Mouse (Mus musculus): Measurements from ENCODE around the gene Sc5d.
A peak's percentile ranks its signal among the peaks of the same experiment; 100 is the strongest.

Sc5d gene

DNA sequence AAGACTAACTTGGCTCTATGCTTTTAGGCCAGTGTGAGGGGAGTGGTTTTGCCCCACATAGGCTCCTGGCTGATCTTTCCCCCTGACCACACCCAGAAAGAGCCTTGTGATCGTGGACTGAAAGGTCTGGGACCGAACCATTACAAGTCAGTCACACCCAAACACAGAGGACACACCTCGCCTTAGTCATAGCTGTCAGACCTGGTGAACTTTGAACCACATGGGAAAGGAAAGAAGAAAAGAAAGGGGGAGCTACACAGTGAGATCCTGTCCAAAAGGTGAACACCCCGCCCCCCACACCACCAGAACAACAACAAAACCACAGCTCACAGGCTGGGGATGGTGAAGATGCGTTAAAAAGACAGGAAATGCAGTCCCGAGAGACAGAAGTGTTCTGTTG is 14.9 kb downstream of the Sc5d start:
- DNase-seq = no peak

DNA sequence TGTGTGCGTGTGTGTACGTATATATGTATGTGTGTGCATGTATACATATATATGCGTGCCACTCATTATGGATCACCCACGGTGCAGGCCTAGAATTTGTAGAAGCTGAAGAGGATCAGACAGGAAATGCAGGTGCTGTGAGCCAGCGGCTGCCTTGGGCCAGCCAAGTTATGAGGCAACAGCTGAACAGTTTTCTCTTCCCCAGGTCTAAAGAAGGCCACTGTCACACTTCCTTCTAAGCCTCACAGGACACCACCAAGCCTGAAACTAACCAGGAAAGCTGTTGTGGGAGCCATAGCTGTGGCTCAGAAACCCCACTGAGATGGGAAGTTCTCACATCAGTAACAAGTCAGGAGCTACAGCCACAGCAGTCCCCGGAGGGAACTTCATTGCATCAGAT is 17.4 kb downstream of the Sc5d start:
- DNase-seq = no peak

DNA sequence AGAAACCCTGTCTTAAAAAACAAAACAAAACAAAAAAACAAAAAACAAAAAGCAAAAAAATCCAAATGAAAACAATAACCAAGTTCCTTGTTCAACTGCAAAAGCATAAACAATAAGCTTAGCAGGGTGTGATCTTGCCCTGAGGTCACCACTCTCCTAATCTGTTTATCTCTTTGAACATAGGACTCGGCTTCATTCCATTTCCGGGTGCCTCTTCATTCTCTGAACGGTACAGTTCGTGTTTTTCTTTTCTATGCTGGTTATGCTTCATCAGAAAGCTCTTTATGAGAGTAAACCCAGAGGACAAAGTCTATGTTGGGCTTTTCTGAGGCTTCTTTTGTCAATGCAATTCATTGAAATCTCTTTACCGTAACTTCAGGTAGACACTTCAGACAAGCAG is 19.9 kb downstream of the Sc5d start:
- no peak for DNase-seq

DNA sequence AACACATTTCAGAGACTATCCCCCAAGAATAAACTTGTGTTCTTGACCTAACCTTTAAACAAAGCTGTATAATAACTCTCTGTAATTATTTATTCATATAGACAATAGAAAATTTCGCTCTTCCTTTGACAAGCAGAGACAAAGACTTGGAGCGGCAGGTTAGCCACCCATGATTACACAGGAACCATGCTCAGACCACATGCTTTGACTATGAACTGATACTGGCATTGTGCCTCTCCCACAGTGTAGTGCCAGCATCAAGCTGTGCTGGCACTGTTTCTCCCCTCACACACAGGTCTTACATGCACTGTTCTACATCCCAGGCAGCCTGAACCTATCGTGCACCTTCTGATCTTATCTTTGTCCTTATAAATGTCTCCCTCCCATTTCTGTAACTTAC is 23.0 kb downstream of the Sc5d start:
- no peak for DNase-seq

DNA sequence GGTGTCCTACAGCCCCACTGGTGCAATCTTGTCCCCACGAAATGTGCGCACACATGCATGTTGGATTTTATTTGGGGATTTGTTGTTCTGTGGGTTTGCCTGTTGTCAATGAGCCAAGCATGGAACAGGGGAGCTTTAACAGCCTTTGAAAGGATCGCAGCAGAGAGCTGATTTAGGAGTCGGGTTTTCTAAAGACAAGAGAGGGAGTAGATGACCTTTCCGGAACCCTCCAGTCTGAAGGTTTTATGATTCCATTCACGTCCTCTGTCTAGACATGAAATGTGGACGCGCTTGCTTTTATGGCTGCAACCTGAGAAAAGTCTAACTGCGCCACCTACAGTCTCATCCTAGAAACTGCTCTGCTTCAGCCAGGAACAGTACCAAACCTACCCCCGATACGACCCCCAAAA is 23.5 kb downstream of the Sc5d start:
- DNase-seq = peak in 1 of 2 experiments; percentile 64

DNA sequence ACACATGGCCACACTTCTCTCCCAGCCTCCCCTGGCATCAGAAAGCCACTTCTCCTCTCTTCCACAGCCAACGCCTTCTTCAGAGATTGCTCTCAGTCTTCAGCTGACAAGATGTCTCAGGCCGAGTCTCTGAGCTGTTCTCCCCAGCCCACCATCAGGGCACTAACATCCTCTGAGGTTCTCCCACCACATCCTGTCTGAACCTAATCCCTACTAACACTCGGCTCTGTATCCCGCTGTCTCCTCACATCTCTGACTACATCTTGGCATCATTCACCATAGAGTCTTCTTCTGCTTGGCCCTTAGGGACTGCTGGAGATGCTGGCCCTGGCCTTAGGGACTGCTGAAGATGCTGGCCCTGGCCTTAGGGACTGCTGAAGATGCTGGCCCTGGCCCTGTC is 25.2 kb downstream of the Sc5d start:
- no peak for DNase-seq

DNA sequence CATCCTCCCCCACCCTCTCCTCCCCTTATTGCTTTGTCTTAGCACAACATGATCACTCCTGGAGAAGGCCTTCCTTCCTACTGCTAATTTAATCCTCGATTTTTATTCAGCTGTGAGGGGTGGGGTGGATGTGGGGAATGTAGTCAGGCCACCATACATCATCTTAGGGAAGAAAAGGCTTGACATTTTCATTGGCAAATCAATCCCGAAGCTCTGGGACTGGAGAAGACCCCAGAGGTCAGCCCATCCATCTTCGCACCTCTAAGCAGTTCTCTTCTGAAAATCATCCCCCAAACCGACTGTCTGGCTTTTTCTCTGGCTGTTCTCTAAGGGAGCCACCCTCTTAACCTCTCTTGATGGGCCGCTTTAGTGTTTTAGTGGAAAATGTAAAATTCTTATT is 32.9 kb downstream of the Sc5d start:
- no peak for DNase-seq

DNA sequence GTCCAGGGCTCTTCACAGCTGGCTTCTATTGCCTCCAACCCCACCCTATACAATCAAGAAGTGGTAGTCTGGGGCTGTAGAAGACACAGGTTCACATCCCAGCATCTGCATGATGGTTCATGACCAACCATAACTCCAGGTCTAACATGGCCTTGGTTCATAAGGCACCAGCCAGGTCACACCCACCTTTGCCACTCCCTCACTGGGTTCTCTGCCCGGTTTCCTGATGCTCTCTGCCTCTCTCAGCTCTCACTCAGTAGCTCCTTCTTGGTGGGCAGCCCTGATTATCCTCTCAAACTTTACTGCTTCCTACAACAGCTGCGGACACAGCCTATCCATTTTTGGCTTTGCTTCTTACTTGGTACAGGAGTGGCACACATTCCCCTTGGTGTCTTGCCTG is 33.7 kb downstream of the Sc5d start:
- DNase-seq = no peak

DNA sequence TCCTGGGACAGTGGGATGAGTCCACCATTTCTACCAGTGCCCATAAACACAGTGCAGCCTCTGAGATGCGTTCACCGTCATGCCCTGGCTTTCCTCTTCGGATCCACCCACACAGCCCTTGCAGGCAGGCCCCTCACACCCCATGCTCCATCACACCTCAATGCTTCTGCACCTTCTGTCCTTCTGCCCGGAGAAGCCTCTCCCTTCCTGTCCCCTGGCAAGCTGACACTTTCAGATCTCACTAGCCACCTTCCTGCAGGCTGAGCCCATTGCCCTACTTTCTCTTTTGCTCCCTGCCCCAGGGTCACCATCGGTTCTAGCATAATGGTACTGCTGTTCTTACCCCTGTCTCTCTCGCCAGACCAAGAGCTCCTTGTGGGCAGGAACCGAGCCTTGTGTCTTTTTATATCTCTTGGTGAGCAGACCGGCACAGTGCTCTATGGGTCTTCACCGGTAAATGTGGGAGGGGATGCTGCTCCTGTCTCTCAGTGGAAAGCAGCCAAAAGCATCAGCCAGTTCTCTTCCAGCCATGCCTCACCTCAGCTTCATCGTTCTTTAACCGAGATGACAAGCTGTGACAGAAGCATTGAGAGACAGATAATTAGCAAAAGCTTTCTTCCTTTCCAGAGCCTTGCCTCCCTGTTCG is 34.5 kb downstream of the Sc5d start:
- DNase-seq = no peak

DNA sequence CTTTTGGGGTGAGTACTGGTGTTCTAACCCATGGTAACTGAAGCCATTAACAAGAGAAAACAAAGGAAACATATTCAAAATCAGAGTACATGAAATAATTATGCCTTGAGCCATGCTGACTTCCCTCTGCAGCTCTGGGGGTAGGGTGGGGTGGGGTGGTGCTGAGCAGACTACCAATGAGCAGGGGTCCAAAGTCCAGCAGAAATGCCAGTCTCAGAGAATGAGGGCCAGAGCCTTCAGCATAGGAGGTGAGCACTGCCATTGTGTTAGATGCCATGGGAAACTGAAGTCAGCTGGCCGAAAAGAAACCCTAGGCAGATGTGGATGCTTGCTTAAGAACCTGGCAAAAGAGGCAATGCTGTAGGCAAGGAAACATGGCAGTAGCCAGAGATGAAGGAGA is 36.3 kb downstream of the Sc5d start:
- no peak for DNase-seq

DNA sequence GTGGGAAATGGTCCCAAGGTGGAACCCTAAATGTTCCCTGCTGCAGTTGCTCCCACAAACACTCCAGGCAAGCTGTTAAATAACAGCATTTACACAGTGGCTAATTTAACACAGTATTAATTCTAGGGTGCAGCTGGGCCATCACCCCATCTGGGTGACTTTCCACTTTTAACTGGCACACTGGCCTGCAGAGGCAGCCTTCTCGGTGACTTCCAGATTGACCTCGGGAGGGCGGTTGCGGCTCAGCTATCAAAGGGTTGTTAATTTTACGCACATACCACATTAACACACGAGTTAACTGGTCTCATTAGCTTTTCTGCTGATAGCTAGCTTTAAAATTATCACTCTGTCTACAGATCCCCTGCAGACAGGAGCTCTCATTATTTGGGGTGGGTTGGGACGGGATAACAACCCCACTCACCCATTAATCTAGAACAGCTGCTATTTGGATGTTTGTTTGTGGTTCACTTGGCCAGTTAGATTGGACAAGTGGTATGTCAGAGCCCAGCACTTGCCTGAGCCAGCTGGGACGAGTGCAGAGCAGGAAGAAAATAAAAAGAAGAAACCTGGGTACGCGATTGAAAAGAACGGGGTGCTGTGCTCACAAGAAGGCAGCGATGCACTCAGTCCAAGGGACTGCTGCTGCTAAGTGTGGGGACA is 44.9 kb downstream of the Sc5d start:
- DNase-seq = no peak

DNA sequence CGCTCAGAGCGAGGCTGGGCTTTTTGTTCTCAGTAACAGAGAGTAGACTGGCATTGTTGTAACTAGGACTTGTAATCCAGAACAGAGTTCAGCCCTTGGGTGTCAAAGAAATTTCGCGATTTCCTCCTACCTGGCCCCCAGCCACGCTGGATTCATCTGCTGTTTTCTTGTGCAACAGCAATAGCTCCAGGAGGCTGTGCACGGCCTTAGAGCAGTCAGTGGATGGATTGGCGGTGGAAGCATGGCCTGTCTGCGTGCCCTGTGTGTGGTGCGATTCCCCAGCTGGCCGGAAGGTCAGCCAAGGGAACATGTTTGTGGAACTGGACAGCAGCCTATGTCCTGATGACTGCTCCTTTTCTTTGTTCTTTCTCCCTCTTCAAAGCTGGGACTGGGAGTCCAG is 46.4 kb downstream of the Sc5d start:
- DNase-seq = peak; percentile 78 to 95

DNA sequence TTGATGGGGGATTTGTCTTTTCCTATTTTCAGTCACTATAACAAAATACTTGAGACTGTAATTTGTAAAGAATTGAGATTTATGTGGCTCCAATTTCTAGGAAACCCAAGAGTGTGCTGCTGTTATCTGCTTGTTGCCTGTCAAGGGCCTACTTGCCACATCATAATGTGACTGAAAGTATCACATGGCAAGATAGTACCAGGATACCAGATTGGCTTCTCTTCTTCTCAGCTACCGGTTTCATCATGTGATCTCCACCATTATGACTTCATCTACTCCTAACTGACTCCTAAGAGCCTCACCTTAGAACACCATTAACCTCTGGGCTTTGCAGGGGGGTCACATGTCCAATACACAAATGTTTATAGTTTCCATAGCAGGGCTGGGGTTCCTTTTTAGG is 49.9 kb downstream of the Sc5d start:
- DNase-seq = no peak

DNA sequence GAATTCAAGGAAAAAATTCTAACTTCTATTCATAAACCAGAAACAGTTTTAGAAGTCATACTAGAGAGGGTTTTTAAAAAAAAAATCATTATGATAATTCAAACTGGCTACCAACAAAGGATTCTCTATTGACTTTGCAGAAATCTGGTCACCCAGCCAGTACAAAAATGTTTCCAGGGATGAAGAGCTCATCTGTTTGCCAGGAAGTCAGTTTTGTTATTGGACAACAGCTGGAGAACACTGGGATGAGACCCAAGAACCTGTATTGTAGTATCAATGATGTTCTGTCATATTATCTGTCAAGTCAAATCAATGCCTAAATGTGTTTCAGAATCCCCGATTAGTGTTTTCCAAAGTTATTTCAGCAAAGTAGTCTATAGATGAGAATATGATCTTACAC is 50.9 kb downstream of the Sc5d start:
- DNase-seq = no peak

DNA sequence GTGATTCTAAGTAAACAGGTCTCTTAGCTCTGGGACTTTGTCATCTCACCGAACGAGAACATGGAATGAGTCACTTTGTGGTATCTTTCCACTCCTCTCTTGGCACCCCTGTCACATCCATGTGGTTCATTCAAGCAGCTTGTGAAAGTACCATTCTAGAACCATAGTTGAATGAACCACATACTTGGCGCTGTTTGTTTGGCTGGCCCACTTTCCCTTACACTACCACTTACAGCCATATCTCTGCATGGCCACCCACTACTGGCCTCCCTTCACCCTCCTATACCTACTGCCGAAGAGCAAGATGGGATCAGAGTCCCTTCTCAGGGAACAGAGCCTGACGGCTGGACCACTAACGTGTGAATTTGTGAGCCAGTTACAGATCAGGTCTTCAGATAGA is 54.4 kb downstream of the Sc5d start:
- DNase-seq = no peak

DNA sequence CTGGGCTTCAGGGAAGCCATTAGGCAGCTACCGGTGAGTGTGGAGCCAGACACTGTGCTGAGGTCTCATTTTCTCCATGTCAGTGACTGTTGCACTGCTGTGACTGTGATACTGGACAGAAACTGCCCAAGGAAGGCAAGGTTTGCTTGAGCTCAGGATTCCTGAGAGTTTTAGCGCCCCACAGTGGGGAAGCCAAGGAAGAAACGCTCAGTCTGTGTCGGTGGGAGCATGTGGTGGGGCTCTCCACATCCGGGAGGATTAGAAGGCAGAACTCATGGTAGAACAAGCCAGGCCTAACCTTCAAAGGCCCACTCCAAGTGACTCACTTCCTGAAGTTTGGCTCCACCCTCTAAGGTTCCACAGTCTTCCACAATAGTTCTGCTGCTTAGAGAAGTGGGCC is 55.6 kb downstream of the Sc5d start:
- peak; percentile 69 to 76 for DNase-seq

DNA sequence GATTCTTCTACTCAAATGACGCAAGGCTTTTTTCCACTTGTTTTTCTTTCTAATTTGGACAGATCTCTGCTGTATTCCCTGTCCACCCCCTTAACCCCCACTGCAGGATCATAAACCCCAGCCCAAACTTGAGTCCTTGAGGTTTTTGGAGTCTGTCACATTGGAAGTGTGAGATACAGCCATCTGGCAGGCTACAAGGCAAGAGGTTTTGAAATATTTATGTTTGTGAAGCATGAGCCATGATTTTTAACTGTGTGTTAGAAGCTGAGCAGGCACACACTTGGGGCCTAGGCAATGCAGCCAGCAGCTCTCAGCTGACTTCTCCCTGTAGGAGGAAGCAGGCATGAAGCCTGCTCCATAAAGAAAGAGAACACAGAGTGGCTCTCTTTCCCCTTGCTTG is 57.3 kb downstream of the Sc5d start:
- peak; percentile 43 to 64 for DNase-seq

DNA sequence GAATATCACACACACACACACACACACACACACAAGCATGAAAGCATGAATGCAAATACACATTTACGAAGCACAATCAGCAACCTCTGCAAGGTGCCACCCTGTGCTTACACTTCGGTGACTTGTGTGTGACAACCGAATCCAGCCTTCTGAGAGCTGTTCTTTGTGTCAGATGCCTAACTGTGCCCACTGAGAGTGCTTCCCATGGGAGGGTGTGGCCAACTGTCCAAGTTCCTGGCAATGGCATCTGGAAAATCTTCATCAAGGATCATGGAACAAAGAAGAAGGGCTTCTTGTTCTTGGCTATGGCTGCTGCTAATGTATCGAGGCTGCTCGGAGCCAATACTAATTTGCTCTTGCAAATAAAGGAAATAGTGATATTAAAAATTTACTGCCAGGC is 61.8 kb downstream of the Sc5d start:
- DNase-seq = no peak
